Mouse (Mus musculus) cerebellum, postnatal 36 days (tissue): ENCODE measurements at regions not wholly inside any gene's neighbourhood (a gene's known extent, or its start where the extent isn't known, plus 50 kb on each side); places are given as distances from the start of the nearest gene placed in this dataset.
"Not testable (repeated sequence)": the region's sequence is repeated elsewhere in the genome, so short reads cannot be mapped to it uniquely, and the experiment has no call there.

Experiments
- DNase-seq, 2 experiments: peaks; one replicate each; pipeline ENCODE4 v3.0.0; 2021 to 2022; ENCODE audit warnings: mixed read lengths in 2 of 2

DNA sequence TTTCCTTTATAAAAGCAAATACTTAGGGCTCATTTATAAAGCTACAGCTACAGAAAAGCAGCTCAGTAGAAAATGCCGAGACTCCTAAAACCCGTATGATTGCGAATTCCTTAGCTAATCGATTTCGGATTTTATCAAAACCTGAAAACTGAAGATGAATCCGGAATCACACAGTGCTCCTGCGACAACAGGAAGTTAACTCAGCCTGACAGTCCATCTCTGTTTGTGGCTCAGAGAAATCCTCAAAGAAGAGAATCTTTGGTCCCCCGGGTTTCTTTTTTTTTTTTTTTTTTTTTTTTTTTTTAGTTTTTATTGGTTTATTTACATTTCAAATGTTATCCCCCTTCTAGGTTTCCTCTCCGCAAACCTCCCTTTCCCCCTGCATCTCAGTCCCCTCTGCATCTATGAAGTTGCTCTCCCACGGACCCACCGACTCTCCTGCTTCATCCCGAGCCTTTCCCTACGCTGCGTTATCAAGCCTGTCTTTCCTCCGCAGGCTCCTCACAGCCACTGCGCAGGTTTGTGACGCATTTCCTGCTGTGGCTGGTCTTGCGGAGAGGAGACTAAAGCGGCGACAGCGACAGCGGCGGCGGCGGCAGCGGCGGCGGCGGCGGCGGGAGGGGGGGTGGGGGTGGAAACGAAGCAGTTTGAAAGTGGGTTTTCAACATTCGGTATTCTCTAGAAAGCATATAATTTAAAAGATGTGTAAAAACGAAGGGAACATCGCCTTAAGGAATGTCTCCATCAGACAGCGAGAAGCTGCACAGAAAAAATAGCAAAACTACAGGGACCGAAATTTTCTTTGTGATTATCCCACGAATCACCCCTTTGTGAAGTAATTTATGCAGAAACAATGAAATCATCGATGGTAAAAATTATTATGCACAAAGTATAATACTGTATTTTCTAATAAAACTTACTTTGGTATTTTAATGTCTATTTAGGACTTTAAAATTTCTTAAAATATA is 352.3 kb upstream of the Snrpn start:
- DNase-seq: peak; percentile 65 to 70

DNA sequence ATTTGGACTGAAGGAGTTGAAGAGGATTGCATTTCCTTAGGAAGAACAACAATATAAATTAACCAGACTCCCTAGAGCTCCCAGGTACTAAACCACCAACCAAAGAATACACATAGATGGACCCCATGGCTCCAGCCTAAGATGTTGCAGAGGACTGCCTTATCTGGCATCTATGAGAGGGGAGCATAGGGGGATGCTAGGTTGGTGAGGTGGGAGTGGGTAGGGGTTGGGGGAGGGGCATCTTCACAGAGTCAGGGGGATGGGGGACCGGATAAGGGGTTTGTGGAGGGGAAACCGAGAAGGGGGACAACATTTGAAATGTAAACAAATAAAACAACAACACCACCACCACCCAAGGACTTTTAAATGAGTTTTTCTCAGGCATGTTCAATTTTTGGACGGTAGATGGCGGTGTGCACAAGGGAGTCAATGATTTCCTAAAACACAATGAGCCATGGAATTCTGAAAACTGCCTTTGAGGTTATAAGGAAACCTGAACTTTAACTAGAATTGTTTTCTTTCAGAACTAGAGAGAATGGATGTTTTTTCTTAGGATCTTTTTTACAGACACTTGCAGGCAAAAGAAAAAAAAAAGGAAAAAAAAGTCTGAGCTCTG is 347.9 kb upstream of the Snrpn start:
- DNase-seq: not testable (repeated sequence)

DNA sequence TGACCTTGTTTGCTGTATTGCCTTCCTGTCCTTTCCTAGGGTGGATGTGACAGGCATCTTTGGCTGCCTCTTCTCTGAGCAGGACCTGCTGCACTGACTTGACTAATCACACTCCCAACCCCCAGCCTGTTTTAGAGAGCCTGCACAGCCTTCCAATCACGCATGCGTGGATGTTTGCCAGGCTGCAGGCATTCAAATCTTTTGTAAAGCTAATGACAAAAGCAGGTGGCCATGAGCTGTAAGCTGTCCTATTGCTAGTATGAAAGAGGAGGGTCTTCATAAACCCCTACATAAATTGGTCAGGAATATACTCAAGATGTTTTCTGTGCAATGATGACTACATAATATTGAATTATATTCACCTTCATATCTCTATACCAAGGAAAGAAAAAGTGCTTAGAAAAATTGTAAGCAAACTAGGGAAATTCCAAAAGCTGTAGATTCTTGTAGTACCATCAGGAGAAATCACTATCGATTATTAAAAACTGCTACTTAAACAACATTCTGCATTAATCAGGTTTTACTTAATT is 310.1 kb upstream of the Snrpn start:
- DNase-seq: not testable (repeated sequence)

DNA sequence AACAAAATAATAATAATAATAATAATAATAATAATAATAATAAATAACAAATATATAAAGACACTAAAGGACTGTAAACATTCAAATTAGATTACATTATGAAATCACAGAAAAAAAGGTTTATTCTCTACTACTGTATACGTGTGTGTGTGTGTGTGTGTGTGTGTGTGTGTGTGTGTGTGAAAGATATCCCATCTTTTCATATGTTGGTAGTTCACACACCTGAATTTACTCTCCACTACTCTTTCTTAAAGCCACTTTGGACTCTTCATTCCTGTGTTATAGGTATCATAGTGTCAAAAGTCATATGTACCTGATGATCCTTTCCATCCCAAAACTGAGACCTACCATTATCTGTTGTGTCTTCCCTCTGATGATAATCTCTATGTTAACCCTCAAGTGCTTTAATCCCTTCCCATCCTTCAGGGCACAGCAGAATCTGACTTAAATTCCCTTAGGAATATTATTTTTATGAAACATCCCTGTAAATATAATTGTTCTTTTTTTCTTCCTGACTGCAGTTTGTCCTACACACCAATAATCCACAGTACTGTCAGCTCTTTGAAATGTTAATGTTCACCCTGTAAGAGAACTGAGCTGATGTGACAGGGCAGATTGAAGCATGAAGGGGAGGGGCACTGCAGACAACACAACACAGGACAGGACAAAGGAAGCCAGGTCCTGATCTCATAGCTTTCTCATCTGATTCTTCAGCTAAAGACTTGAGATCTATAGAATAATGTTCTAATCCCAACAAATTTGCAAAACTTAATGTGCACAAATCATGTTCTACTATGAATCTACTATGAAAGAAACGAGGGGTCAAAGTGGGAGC is 309.4 kb upstream of the Snrpn start:
- not testable (repeated sequence) for DNase-seq

DNA sequence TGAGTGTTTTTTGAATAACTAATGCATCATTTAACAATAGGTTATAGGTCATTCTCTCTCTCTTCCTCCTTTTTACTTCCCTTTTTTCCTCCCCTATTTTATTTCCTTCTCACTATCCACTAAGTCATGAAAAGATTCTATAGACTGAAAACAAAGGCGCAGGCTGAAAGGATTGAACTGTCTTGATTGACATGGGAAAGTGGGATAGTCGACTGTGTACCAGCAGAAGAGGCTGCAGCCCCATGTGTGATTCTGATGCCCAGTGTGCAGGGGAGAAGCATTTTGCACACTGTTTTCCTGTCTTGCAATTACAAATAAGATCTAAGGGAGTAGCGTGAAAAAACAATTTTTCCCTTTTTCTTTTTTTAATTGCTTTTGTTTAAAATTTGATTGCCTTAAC is 298.8 kb upstream of the Snrpn start:
- DNase-seq: no peak

DNA sequence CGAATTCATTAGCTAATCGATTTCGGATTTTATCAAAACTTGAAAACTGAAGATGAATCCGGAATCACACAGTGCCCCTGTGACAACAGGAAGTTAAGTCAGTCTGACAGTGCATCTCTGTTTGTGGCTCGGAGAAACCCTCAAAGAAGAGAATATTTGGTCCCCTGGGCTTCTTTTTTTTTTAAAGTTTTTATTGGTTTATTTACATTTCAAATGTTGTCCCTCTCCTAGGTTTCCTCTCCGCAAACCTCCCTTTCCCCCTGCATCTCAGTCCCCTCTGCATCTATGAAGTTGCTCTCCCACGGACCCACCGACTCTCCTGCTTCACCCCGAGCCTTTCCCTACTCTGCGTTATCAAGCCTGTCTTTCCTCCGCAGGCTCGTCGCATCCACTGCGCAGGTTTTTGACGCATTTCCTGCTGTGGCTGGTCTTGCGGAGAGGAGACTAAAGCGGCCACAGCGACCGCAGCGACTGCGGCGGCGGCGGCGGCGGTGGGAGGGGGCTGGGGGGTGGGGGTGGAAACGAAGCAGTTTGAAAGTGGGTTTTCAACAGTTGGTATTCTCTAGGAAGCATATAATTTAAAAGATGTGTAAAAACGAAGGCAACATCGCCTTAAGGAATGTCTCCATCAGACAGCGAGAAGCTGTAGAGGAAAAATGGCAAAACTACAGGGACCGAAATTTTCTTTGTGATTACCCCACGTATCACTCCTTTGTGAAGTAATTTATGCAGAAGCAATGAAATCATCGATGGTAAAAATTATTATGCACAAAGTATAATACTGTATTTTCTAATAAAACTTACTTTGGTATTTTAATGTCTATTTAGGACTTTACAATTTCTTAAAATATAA is 251.2 kb upstream of the Snrpn start:
- DNase-seq: peak; percentile 61 to 71

DNA sequence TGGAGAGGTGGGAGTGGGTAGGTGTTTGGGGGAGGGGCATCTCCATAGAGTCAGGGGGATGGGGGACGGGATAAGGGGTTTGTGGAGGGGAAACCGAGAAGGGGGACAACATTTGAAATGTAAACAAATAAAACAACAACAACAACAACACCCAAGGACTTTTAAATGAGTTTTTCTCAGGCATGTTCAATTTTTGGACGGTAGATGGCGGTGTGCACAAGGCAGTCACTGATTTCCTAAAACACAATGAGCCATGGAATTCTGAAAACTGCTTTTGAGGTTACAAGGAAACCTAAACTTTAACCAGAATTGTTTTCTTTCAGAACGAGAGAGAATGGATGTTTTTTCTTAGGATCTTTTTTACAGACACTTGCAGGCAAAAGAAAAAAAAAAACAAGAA is 246.9 kb upstream of the Snrpn start:
- peak in 1 of 2 experiments; percentile 3 for DNase-seq

DNA sequence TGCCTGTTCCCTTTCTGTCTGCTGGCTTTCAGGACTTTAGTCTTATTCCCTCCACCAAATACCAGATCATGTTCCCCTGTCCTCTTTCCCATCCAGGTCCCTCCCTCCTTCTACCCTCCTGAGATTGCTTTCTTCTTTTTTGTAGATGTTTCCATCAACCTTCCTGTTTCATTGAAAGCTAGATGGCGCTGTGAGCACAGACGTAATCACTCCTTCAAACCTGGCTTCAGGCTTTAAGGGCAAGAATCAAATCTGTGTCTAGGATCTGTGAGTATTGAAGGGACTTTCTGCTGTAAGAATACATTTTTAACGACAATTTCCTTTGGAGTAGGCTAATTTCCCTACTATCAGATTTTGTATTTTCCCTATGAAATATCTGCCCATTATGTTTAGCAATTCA is 234.0 kb upstream of the Snrpn start:
- not testable (repeated sequence) for DNase-seq

DNA sequence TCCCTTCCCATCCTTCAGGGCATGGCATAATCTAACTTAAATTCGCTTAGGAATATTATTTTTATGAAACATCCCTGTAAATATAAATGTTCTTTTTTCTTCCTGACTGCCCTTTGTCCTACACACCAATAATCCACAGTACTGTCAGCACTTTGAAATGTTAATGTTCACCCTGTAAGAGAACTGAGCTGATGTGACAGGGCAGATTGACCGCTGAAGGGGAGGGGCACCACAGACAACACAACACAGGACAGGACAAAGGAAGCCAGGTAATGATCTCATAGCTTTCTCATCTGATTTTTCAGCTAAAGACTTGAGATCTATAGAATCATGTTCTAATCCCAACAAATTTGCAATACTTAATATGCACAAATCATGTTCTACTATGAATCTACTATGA is 212.2 kb upstream of the Snrpn start:
- DNase-seq: not testable (repeated sequence)
